Mouse (Mus musculus) monocyte, adult 2 months (primary cell): ENCODE measurements around the gene Gm20458.

Source experiments
- DNase-seq, 2 experiments: peaks; one replicate each; pipeline ENCODE4 v3.0.0; 2022; ENCODE audit warnings: low spot score in 2 of 2, low read depth in 1 of 2

Gene Gm20458

DNA sequence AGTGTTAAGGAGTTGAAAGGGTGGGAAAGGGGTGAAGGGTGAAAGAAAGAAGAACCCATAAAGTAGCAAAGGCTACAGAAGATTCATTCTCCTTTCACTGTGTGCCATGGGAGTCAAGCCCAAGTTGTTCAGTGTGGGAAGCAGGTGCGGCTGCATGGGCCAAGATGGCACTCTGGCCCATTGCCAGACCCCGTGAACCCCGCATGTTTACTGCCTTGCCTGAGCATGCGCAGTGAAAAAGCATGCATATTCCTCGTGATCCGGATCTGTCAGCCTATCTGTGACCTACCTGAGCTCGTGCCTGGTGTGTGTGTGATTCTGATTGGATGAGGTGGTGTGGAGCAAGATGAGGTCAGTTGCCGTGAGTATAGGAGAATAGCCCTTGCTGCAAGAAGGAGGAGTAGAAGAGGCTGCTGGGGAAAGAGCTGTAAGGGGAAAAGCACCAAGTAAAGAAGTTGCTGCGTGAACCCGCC, 62.6 kb downstream of the Gm20458 start:
- no peak for DNase-seq

DNA sequence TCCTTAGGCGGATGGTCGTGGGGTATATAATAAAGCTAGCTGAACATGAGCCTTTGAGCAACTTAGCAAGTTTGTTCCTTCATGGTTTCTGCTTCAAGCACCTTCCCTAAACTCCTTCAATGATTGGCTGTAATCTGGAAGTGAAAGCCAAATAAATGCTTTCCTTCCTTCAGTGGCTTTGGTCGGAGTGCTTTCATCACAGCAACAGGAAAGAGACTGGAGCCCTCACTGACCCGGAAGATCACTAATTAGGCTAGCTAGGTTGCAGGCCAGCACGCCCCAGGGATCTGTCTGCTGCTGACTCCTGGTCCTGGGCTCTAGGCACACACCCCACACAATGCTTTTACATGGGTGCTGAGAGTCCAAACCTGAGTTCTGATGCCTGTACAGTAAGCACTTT, 67.8 kb downstream of the Gm20458 start:
- DNase-seq: no peak

DNA sequence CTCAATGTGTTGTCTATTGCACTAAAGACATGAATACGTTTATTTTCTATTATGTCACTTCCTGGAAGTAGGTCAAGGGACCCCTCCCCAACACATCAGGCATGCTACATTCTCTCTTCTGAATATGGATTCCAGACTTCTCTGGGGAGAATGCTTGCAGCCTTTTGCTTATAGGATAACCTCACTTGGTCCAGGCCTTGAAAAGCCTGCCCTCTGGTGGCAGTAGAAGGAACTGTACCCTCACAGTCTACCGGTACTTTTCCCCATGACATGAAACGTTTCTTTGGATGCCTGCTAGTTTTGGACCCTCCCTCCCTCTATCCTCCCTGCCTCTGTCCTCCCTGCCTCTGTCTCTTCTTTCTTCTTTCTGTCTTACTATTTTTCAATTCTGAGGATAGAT, 70.4 kb downstream of the Gm20458 start:
- peak in 1 of 2 experiments; percentile 55 for DNase-seq

DNA sequence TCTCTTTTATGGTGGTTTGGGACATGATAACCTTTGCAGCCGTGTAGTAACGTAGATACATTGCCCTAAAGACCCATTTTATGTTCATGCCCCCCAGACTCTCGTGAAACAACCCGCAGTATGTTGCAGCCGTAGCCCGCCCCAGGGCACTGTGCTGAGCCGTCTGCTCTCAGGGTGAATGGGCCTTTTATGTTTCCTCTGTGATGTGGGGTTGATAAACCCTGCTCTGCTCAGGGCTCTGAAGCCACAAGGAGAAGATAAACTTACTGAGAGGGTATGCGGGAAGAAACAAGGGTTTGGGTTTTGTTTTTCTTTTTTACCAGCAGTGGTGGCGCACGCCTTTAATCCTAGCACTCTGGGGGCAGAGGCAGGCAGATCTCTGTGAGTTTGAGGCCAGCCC, 73.5 kb downstream of the Gm20458 start:
- DNase-seq: no peak

DNA sequence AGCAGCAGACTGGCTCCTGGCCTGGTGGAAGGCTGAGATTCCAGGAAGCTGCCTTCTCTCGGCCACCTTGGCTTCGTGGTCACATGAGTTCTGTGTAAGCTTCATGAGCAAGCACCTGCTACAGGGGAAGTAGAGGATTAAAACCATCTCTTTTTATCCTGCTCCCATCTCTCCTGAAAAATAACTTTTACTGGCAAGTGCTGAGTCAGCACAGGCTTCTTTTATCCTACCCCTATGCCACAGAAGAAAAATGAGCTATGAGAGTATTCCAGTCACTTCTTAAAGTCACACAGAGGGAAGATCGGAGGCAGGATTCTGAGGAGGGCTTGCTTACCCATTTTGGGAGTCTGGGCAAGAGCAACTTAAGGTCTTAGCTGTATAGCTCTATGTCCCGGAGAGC, 76.2 kb downstream of the Gm20458 start:
- no peak for DNase-seq
